Mouse (Mus musculus) central nervous system, embryonic 18 days (tissue): ENCODE measurements around the gene Olfr167. TPM values are rescaled to one million over a fixed set of nuclear protein-coding genes. Genes with fewer than 3 reads are reported as not detected.

Source experiments
- polyA plus RNA-seq: library from polyadenylated mRNA; depleted of rRNA; stranded (reverse); fragments of >200 nt; gene quantifications from 2 replicates; pipeline ENCODE4 v1.2.3, GENCODE M21; 2012; rRNA removed

The Olfr167 gene
- not detected in 2 replicates for polyA plus RNA-seq

DNA sequence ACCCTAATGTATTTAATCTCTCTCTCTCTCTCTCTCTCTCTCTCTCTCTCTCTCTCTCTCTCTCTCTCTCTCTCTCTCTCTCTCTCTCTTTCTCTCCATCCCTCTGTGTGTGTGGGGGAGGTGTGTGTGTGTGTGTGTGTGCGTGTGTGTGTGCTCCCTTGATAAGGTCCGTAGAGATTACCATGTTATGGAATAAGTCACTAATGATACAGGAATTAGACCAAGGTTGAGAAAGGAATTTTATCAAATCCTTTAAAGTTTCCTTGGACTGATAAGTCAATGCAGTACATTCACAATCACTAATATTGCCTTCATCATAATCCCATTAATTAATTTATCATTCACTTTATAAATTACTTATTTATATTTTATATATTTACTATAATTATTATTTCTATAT is at the start of gene Olfr167:
Gene Olfr167, minus strand, starts transcription at position 101 of the 400 bp plus-strand sequence.

DNA sequence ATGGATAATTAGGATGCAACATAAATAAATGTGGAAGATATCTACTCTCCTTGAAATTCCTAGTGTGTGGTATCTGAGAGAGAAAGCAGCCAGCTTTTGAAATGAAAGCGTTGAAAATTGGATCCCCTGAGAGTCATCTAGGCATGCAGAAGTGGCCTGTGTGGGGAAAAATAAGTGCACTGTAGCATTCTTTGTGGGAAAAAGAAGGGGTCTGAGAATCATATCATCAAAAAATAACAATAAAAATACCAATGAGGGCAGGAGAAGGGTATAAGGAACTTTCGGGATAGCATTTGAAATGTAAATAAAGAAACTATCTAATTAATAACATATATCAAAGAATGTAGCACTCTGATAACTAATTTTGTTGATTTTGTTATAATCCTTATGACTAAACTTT is 49.6 kb upstream of the Olfr167 start, which contains the start of gene Olfr169:
Gene Olfr169, minus strand, starts transcription at position 101 of the 400 bp plus-strand sequence.

DNA sequence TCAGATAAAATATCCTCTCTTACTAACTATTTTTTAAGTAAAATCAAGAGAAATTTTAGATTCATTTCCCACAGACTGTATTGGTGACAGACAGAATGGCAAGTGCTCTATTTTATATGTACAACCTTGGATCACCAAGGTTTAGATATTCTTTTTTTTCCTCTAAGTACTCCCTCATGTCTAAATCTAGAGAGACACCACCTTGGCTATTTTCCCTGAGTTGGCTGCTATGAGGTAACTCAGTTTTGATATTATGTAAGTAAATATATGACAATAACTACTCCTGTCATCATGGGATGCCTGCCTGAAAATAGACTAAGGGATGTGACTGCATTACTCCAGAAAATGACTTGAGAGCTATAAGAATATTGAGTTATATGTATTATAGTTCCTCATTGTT is 13.4 kb upstream of the Olfr167 start, which contains the start of gene Olfr168:
Gene Olfr168, minus strand, starts transcription at position 101 of the 400 bp plus-strand sequence.

DNA sequence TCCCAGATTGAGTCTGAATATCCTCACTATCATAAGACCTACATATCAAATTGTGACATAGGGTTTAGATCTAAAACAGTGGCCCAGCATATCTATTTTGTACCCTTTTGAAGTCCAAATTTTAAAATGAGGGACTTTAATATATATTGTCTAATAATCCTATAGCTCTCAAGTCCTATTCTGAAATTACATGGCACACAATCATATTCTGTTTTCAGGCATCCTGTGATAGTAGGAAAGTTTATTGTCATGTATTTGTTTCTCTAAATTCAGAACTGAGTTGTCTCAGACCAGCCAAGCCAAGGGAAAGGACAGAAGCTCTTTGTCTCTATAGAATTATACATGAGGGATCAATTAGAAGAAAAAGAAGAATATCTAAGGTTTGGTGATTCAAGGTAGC is 38.7 kb downstream of the Olfr167 start, which contains the start of gene Olfr166:
Gene Olfr166, plus strand, starts transcription at position 301 of the 400 bp plus-strand sequence.

Other genes starting within 250 kb of the Olfr167 start
- gene Olfr164, start 208.2 kb downstream of the Olfr167 start, polyA plus RNA-seq, result not detected in 2 replicates
- not detected in 2 replicates for gene Olfr165, start 99.1 kb downstream of the Olfr167 start, polyA plus RNA-seq
- gene Olfr166, start 38.6 kb downstream of the Olfr167 start, polyA plus RNA-seq, result not detected in 2 replicates
- gene Olfr168, start 13.3 kb upstream of the Olfr167 start, polyA plus RNA-seq, result not detected in 2 replicates
- not detected in 2 replicates for gene Olfr169, start 49.5 kb upstream of the Olfr167 start, polyA plus RNA-seq
- not detected in 2 replicates for gene Olfr170, start 89.6 kb upstream of the Olfr167 start, polyA plus RNA-seq
- gene Olfr171, start 107.7 kb upstream of the Olfr167 start, polyA plus RNA-seq, result not detected in 2 replicates
- gene Lamp3, start 184.1 kb upstream of the Olfr167 start, polyA plus RNA-seq, result 0.01 TPM in 1 of 2 replicates, not detected in the other
- 17.8 and 19.0 TPM in 2 replicates for gene B3gnt5, start 237.9 kb upstream of the Olfr167 start, polyA plus RNA-seq